15 mouse cellular contexts compared by ENCODE assay signal in the genomic region with DNA sequence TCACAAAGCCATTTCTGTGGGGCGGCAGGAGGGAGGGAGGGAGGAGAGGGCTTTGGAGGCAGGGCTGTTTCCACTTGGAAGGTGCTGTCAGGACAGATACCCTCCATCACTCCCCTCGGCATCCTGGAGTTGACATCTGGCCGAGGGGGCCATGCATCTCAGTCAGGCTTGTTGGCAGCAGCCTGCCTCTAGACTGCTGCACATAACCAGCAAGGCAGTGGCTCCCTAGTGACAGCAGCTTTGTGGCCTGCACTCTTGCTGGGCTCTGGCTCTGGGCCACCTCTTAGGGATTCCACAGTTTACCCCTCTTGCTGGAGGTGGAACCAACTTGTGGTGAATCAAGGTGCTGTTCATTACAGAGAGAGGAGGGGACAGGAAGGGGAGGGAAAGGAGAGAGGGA. TPM values are rescaled to one million over a fixed set of nuclear protein-coding genes. Genes with fewer than 3 reads are reported as not detected.
DNase-seq lines count a peak whose midpoint lies in the region; ATAC-seq and TF ChIP-seq lines count a peak whose summit lies in the region.
"Had no signal": no experiment of that assay in that cellular context is flagged by ENCODE, and none has a peak within 500 bp of the region (broad histone marks: within the 10 kb centered on the region; RNA-seq: fewer than 3 reads in every experiment).

No protein-coding gene starts in this region.

- no peaks in the 10 kb centered on the region for H3K36me3 ChIP-seq in hindbrain, postnatal 0 days (ENCODE audit: insufficient read depth, low read length)
- no peaks in the 10 kb centered on the region for H3K36me3 ChIP-seq in neural tube, embryonic 14.5 days (ENCODE audit: control insufficient read depth, insufficient read depth, low read length)
- no peaks in the 10 kb centered on the region for H3K36me3 ChIP-seq in heart, embryonic 11.5 days (ENCODE audit: control insufficient read depth, insufficient read depth, low read length)

- no peak overlapping the region for H3K4me2 ChIP-seq in hindbrain, postnatal 0 days (ENCODE audit: low read depth, low read length)
- no peak overlapping the region for H3K4me2 ChIP-seq in neural tube, embryonic 14.5 days (ENCODE audit: low read depth, low read length)
- H3K4me2 ChIP-seq in heart, embryonic 11.5 days: no peak overlapping the region
- H3K4me2 ChIP-seq: liver, embryonic 11.5 days had no signal

- peaks cover 23% of the 10 kb centered on the region for H3K4me1 ChIP-seq in hindbrain, postnatal 0 days (ENCODE audit: insufficient read depth, low read length)
- peaks cover 25% of the 10 kb centered on the region for H3K4me1 ChIP-seq in neural tube, embryonic 14.5 days (ENCODE audit: control insufficient read depth, insufficient read depth, low read length)
- no peaks in the 10 kb centered on the region for H3K4me1 ChIP-seq in heart, embryonic 11.5 days (ENCODE audit: control insufficient read depth, insufficient read depth, low read length)

- H3K27ac ChIP-seq in hindbrain, postnatal 0 days: no peak overlapping the region
- no peak overlapping the region for H3K27ac ChIP-seq in neural tube, embryonic 14.5 days (ENCODE audit: low read depth, low read length)
- no peak overlapping the region for H3K27ac ChIP-seq in heart, embryonic 11.5 days (ENCODE audit: low read depth, low read length)

- 18% methylated on average over 3 of the region's 3 CpGs for WGBS in hindbrain, postnatal 0 days
- WGBS in neural tube, embryonic 14.5 days: 19% methylated on average over 3 of the region's 3 CpGs
- 20% methylated on average over 3 of the region's 3 CpGs for WGBS in heart, embryonic 11.5 days (ENCODE audit: insufficient replicate concordance)

- DNase-seq in cerebellum, postnatal 25 days: peak; percentile 34 to 51
- DNase-seq in cerebellum, adult 18-20 months: no peak
- peak; percentile 68 for DNase-seq in left cerebral cortex, postnatal 4 days
- no peak for DNase-seq in left cerebral cortex, adult 9 months (ENCODE audit: low spot score in 2 of 2)
- peak; percentile 69 for DNase-seq in hindbrain, postnatal 0 days (ENCODE audit: low spot score)
- DNase-seq in frontal cortex, postnatal 25 days (ENCODE audit: low spot score in 2 of 2): no peak
- DNase-seq: heart, postnatal 36 days; kidney, postnatal 25 days; lung, postnatal 14 days; thymus, postnatal 14 days had no signal

- no peak for TF ChIP-seq CTCF in hindbrain, postnatal 0 days (IDR thresholded peaks at IDR 0.05; ENCODE audit: low read depth)

- intact Hi-C loops in left cerebral cortex, postnatal 4 days (cut with DNase I): no loop called here

- H3K9ac ChIP-seq in hindbrain, postnatal 0 days (replicated peaks; ENCODE audit: low read length): no peak overlapping the region
- H3K9ac ChIP-seq in neural tube, embryonic 14.5 days (replicated peaks; ENCODE audit: low read depth, low read length): no peak overlapping the region
- H3K9ac ChIP-seq in heart, embryonic 11.5 days (ENCODE audit: low read depth, low read length): no peak overlapping the region

- no peaks in the 10 kb centered on the region for H3K27me3 ChIP-seq in hindbrain, postnatal 0 days (ENCODE audit: insufficient read depth, low read length)
- H3K27me3 ChIP-seq in neural tube, embryonic 14.5 days (ENCODE audit: control insufficient read depth, insufficient read depth, low read length): no peaks in the 10 kb centered on the region
- peaks cover 11% of the 10 kb centered on the region for H3K27me3 ChIP-seq in heart, embryonic 11.5 days (ENCODE audit: control insufficient read depth, insufficient read depth, low read length)

- H3K4me3 ChIP-seq in hindbrain, postnatal 0 days (ENCODE audit: low read length): no peak overlapping the region
- no peak overlapping the region for H3K4me3 ChIP-seq in neural tube, embryonic 14.5 days (ENCODE audit: low read depth, low read length)
- H3K4me3 ChIP-seq in heart, embryonic 11.5 days (ENCODE audit: low read depth, low read length): no peak overlapping the region
- H3K4me3 ChIP-seq: myocyte had no signal

- ATAC-seq in hindbrain, postnatal 0 days: peak; percentile 55
- ATAC-seq in neural tube, embryonic 14.5 days (ENCODE audit: low read depth): peak; percentile 31; the same call in 1 of the 2 replicates
- ATAC-seq in heart, embryonic 11.5 days (replicated peaks; ENCODE audit: insufficient number of reproducible peaks, low FRiP score, low TSS enrichment): no peak
- ATAC-seq: activated CD4-positive, CD25-positive, alpha-beta regulatory T cell, adult 4 months had no signal

- no peaks in the 10 kb centered on the region for H3K9me3 ChIP-seq in hindbrain, postnatal 0 days (ENCODE audit: low read length)
- H3K9me3 ChIP-seq in neural tube, embryonic 14.5 days (ENCODE audit: control insufficient read depth, low read length): no peaks in the 10 kb centered on the region
- no peaks in the 10 kb centered on the region for H3K9me3 ChIP-seq in heart, embryonic 11.5 days (replicated peaks; ENCODE audit: control insufficient read depth, low read length)

RNA-seq across cellular contexts. Expression of a gene that starts 26.6 kb away (rescaled TPM):
- 100 to 1,000 TPM; 130 to 156 TPM for total RNA-seq in left cerebral cortex, postnatal 4 days (2021)
- 80.1 and 93.5 TPM in 2 replicates for total RNA-seq in hindbrain, postnatal 0 days (2014; rRNA removed)
- 39.5 and 43.5 TPM in 2 replicates for polyA plus RNA-seq in hindbrain, postnatal 0 days (2015; fragmentation: Nextera tagmentation; extraction: Ambion mirVana)
- polyA plus RNA-seq in neural tube, embryonic 14.5 days (2014; fragmentation: Nextera tagmentation; extraction: Ambion mirVana): 27.6 and 30.4 TPM in 2 replicates
- polyA plus RNA-seq in heart, embryonic 11.5 days (2014; fragmentation: Nextera tagmentation; extraction: Ambion mirVana): 0.10 TPM in 1 of 2 replicates, not detected in the other
- polyA plus RNA-seq: activated CD4-positive, CD25-positive, alpha-beta regulatory T cell, adult 4 months; myocyte had no signal

Comparison
In these comparisons a context has a peak if more than half of its experiments do, and no peak if none do; other contexts are left out.
1. DNase-seq: peak in cerebellum, postnatal 25 days (2 of 2), left cerebral cortex, postnatal 4 days (single experiment) and hindbrain, postnatal 0 days (single experiment); none in cerebellum, adult 18-20 months (0 of 2), left cerebral cortex, adult 9 months (0 of 2) and frontal cortex, postnatal 25 days (0 of 2).
2. RNA of a gene that starts 26.6 kb away (polyA plus RNA-seq): 39.5 to 43.5 TPM in hindbrain, postnatal 0 days and 27.6 to 30.4 TPM in neural tube, embryonic 14.5 days; 0.10 TPM in heart, embryonic 11.5 days; every median in the first group is over 10 times any median in the second.